Comparison of ENCODE assay signal across 20 mouse cellular contexts in the genomic region with DNA sequence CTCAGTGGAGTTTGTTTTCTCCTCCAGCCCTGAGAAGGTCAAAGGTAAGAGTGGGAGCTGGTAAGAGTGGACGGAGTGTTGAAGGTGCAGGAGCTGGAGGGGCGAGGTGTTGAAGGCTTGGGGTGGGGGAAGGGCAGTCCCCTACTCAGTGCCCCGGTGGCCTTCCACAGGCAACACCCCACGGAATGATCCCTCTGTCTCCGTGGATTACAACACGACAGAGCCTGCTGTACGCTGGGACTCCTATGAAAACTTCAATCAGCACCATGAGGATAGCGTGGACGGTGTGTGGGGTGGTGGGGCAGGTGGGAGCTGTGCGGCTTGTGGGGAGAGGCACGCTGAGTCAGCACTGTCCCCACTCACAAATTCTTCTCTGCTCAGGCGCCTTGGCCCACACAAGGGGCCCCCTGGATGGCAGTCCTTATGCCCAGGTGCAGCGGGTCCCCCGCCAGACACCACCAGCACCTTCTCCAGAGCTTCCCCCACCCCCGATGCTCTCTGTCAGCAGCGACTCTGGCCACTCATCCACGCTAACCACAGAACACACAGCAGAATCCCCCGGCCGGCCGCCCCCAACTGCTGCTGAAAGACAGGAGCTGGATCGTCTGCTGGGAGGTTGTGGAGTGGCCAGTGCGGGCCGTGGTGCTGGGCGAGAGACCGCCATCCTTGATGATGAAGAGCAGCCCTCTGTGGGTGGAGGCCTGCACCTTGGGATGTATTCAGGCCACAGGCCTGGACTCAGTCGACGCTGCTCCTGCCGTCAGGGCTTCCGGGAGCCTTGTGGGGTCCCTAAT. TPM values are rescaled to one million over a fixed set of nuclear protein-coding genes. Genes with fewer than 3 reads are reported as not detected.
DNase-seq lines count a peak whose midpoint lies in the region; ATAC-seq and TF ChIP-seq lines count a peak whose summit lies in the region.
"Had no signal": no experiment of that assay in that cellular context is flagged by ENCODE, and none has a peak within 500 bp of the region (broad histone marks: within the 10 kb centered on the region; RNA-seq: fewer than 3 reads in every experiment).

No protein-coding gene starts in this region.

- peak; percentile 37 for DNase-seq in cerebellum, adult 9-11 months
- no peak for DNase-seq in cerebellum, postnatal 4 days (ENCODE audit: low spot score in 2 of 2)
- DNase-seq in heart, postnatal 10 days: peak; percentile 10 to 17
- DNase-seq in kidney, postnatal 10 days: peak; percentile 35
- DNase-seq in kidney, adult 11 months: no peak
- DNase-seq in lung, postnatal 36 days: no peak
- DNase-seq: adrenal gland, adult 8-10 months; heart, postnatal 36 days; right cerebral cortex, postnatal 14 days had no signal

- no peak for TF ChIP-seq CTCF in ES-Bruce4 (IDR thresholded peaks at IDR 0.05; ENCODE audit: low read depth, low read length)

- ATAC-seq in heart, embryonic 12.5 days (ENCODE audit: insufficient number of reproducible peaks, low FRiP score): no peak
- ATAC-seq: intestine, embryonic 15.5 days had no signal

- no peak overlapping the region for H3K9ac ChIP-seq in heart, embryonic 12.5 days
- H3K9ac ChIP-seq in ES-Bruce4 (ENCODE audit: low read depth, poor library complexity, severe bottlenecking): 0 out of 2 replicates have a peak overlapping the region, but pooled peaks have one; percentile 10
- H3K9ac ChIP-seq: forebrain, embryonic 12.5 days; hindbrain, embryonic 15.5 days; intestine, embryonic 15.5 days; liver, embryonic 15.5 days; midbrain, embryonic 12.5 days; stomach, embryonic 15.5 days had no signal

- TF ChIP-seq EP300 in ES-Bruce4 (IDR thresholded peaks at IDR 0.05; ENCODE audit: insufficient read depth, low read depth, low read length): no peak

- no peak for TF ChIP-seq POLR2A in ES-Bruce4 (IDR thresholded peaks at IDR 0.05; ENCODE audit: insufficient read depth, low read length)

- no peak overlapping the region for H3K27ac ChIP-seq in heart, embryonic 12.5 days (ENCODE audit: poor library complexity, severe bottlenecking)
- no peak overlapping the region for H3K27ac ChIP-seq in ES-Bruce4 (ENCODE audit: insufficient read depth, low read length)
- H3K27ac ChIP-seq: forebrain, embryonic 12.5 days; hindbrain, embryonic 15.5 days; intestine, embryonic 15.5 days; liver, embryonic 15.5 days; midbrain, embryonic 12.5 days; stomach, embryonic 15.5 days had no signal

- 66% methylated on average over 29 of the region's 29 CpGs for WGBS in heart, embryonic 12.5 days

- no peaks in the 10 kb centered on the region for H3K9me3 ChIP-seq in heart, embryonic 12.5 days (replicated peaks)
- H3K9me3 ChIP-seq in ES-Bruce4 (replicated peaks; ENCODE audit: control insufficient read depth, insufficient read depth, low read length, poor library complexity, severe bottlenecking): no peaks in the 10 kb centered on the region
- H3K9me3 ChIP-seq: forebrain, embryonic 12.5 days; hindbrain, embryonic 15.5 days; intestine, embryonic 15.5 days; liver, embryonic 15.5 days; midbrain, embryonic 12.5 days; stomach, embryonic 15.5 days had no signal

- H3K4me2 ChIP-seq in heart, embryonic 12.5 days: no peak overlapping the region
- H3K4me2 ChIP-seq: forebrain, embryonic 12.5 days; hindbrain, embryonic 15.5 days; intestine, embryonic 15.5 days; liver, embryonic 15.5 days; midbrain, embryonic 12.5 days; stomach, embryonic 15.5 days had no signal

- no peak overlapping the region for H3K4me3 ChIP-seq in heart, embryonic 12.5 days
- H3K4me3 ChIP-seq in ES-Bruce4 (ENCODE audit: low read depth, low read length): peak overlapping the region; percentile 21; the same call in 1 of the 2 replicates
- H3K4me3 ChIP-seq: forebrain, embryonic 12.5 days; hindbrain, embryonic 15.5 days; intestine, embryonic 15.5 days; liver, embryonic 15.5 days; midbrain, embryonic 12.5 days; stomach, embryonic 15.5 days had no signal

- peaks cover 39% of the 10 kb centered on the region for H3K4me1 ChIP-seq in heart, embryonic 12.5 days (replicated peaks)
- no peaks in the 10 kb centered on the region for H3K4me1 ChIP-seq in ES-Bruce4 (ENCODE audit: control insufficient read depth, insufficient read depth, low read length)

- intact Hi-C loops in heart, postnatal 10 days (cut with DNase I): no loop called here

- peaks cover 12% of the 10 kb centered on the region; the same call in 1 of the 2 replicates for H3K27me3 ChIP-seq in heart, embryonic 12.5 days (replicated peaks)
- no peaks in the 10 kb centered on the region for H3K27me3 ChIP-seq in ES-Bruce4 (ENCODE audit: control insufficient read depth, insufficient read depth, low read length, poor library complexity, severe bottlenecking)
- H3K27me3 ChIP-seq: intestine, embryonic 15.5 days; stomach, embryonic 15.5 days had no signal

- peaks cover 90% of the 10 kb centered on the region for H3K36me3 ChIP-seq in heart, embryonic 12.5 days
- no peaks in the 10 kb centered on the region for H3K36me3 ChIP-seq in ES-Bruce4 (ENCODE audit: control insufficient read depth, insufficient read depth, low read length, poor library complexity, severe bottlenecking)

RNA-seq across cellular contexts. Expression of a gene that starts 10.7 kb away (rescaled TPM):
- total RNA-seq in heart, postnatal 10 days (2021): 100 to 1,000 TPM in 1 of 2 experiments, 10 to 100 TPM in 1; 95.1 to 108 TPM
- 35.3 and 38.7 TPM in 2 replicates for polyA plus RNA-seq in heart, embryonic 12.5 days (2016; fragmentation: Nextera tagmentation; extraction: Ambion mirVana)
- polyA plus RNA-seq in ES-Bruce4 (2011; ENCODE audit: insufficient read depth, insufficient read length, low read depth, missing spikeins): 10.4 and 12.8 TPM in 2 replicates

RNA-seq across cellular contexts. Expression of a gene that starts 25.1 kb away (rescaled TPM):
- 10 to 100 TPM; 19.1 to 22.2 TPM for total RNA-seq in heart, postnatal 10 days (2021)
- polyA plus RNA-seq in heart, embryonic 12.5 days (2016; fragmentation: Nextera tagmentation; extraction: Ambion mirVana): 19.8 and 20.9 TPM in 2 replicates
- 11.7 and 15.1 TPM in 2 replicates for polyA plus RNA-seq in ES-Bruce4 (2011; ENCODE audit: insufficient read depth, insufficient read length, low read depth, missing spikeins)

RNA-seq across cellular contexts. Expression of a gene that starts 33.3 kb away (rescaled TPM):
- total RNA-seq in heart, postnatal 10 days (2021): 10 to 100 TPM; 24.8 to 30.5 TPM
- polyA plus RNA-seq in heart, embryonic 12.5 days (2016; fragmentation: Nextera tagmentation; extraction: Ambion mirVana): 1.7 and 2.5 TPM in 2 replicates
- polyA plus RNA-seq in ES-Bruce4 (2011; ENCODE audit: insufficient read depth, insufficient read length, low read depth, missing spikeins): 2.0 and 2.2 TPM in 2 replicates

RNA-seq across cellular contexts. Expression of a gene that starts 37.3 kb away (rescaled TPM):
- 100 to 1,000 TPM; 149 to 154 TPM for total RNA-seq in heart, postnatal 10 days (2021)
- polyA plus RNA-seq in heart, embryonic 12.5 days (2016; fragmentation: Nextera tagmentation; extraction: Ambion mirVana): 79.9 and 80.2 TPM in 2 replicates
- polyA plus RNA-seq in ES-Bruce4 (2011; ENCODE audit: insufficient read depth, insufficient read length, low read depth, missing spikeins): 584 and 631 TPM in 2 replicates

RNA-seq across cellular contexts. Expression of a gene that starts 39.4 kb away (rescaled TPM):
- total RNA-seq in heart, postnatal 10 days (2021): under 1 TPM in 1 of 2 experiments, not detected in 1; 0.20 TPM
- 0.87 and 1.2 TPM in 2 replicates for polyA plus RNA-seq in heart, embryonic 12.5 days (2016; fragmentation: Nextera tagmentation; extraction: Ambion mirVana)
- 0.45 TPM in 1 of 2 replicates, not detected in the other for polyA plus RNA-seq in ES-Bruce4 (2011; ENCODE audit: insufficient read depth, insufficient read length, low read depth, missing spikeins)
- total RNA-seq: heart, adult 18-20 months; heart, postnatal 36 days; layer of hippocampus, postnatal 25 days had no signal
- polyA plus RNA-seq: neural tube, embryonic 14.5 days had no signal

Comparison
In these comparisons a context has a peak if more than half of its experiments do, and no peak if none do; other contexts are left out.
1. DNase-seq: peak in cerebellum, adult 9-11 months (single experiment), heart, postnatal 10 days (2 of 2) and kidney, postnatal 10 days (single experiment); none in cerebellum, postnatal 4 days (0 of 2), kidney, adult 11 months (single experiment) and lung, postnatal 36 days (single experiment).